Mouse (Mus musculus): ENCODE measurements around the gene Zfp423.

- no peak for TF ChIP-seq CTCF (IDR thresholded peaks at IDR 0.05; ENCODE audit: borderline replicate concordance, insufficient read depth, low read depth, low read length)
- no peak for TF ChIP-seq POLR2A (IDR thresholded peaks at IDR 0.05; ENCODE audit: borderline replicate concordance, insufficient read depth, low read length)
Measured at GRCm38 (mm10) chr8:87655946-87656345, 303.4 kb downstream of the Zfp423 start.

All from cerebellum, adult 2 months (tissue).